9 mouse cellular contexts compared by ENCODE assay signal in genomic region chr5:35361570-35362284, GRCm38 (mm10). TPM values are rescaled to one million over a fixed set of nuclear protein-coding genes. Genes with fewer than 3 reads are reported as not detected.
DNase-seq lines count a peak whose midpoint lies in the region; ATAC-seq lines count a peak whose summit lies in the region.
"Had no signal": no experiment of that assay in that cellular context is flagged by ENCODE, and none has a peak within 500 bp of the region (broad histone marks: within the 10 kb centered on the region; RNA-seq: fewer than 3 reads in every experiment).

No protein-coding gene starts in this region.

- no peak overlapping the region for H3K27ac ChIP-seq in heart, embryonic 15.5 days
- H3K27ac ChIP-seq in liver, embryonic 12.5 days: no peak overlapping the region
- no peak overlapping the region for H3K27ac ChIP-seq in neural tube, embryonic 12.5 days
- H3K27ac ChIP-seq in stomach, embryonic 16.5 days (ENCODE audit: low read length): no peak overlapping the region

- no peaks in the 10 kb centered on the region for H3K36me3 ChIP-seq in heart, embryonic 15.5 days
- no peaks in the 10 kb centered on the region for H3K36me3 ChIP-seq in liver, embryonic 12.5 days
- H3K36me3 ChIP-seq in neural tube, embryonic 12.5 days: no peaks in the 10 kb centered on the region
- no peaks in the 10 kb centered on the region for H3K36me3 ChIP-seq in stomach, embryonic 16.5 days (ENCODE audit: control insufficient read depth, insufficient read depth, low read length)

- H3K4me3 ChIP-seq in heart, embryonic 15.5 days: no peak overlapping the region
- H3K4me3 ChIP-seq in liver, embryonic 12.5 days: no peak overlapping the region
- no peak overlapping the region for H3K4me3 ChIP-seq in neural tube, embryonic 12.5 days
- no peak overlapping the region for H3K4me3 ChIP-seq in stomach, embryonic 16.5 days (replicated peaks; ENCODE audit: low read length)
- H3K4me3 ChIP-seq: erythroblast, embryonic 14.5 days had no signal

- no peaks in the 10 kb centered on the region for H3K4me1 ChIP-seq in heart, embryonic 15.5 days (replicated peaks)
- no peaks in the 10 kb centered on the region for H3K4me1 ChIP-seq in liver, embryonic 12.5 days
- no peaks in the 10 kb centered on the region for H3K4me1 ChIP-seq in neural tube, embryonic 12.5 days
- no peaks in the 10 kb centered on the region for H3K4me1 ChIP-seq in stomach, embryonic 16.5 days (ENCODE audit: control insufficient read depth, insufficient read depth, low read length)

- peak; percentile 47 for ATAC-seq in CD4-positive, CD25-positive, alpha-beta regulatory T cell, adult 4 months
- ATAC-seq in heart, embryonic 15.5 days (replicated peaks; ENCODE audit: insufficient number of reproducible peaks, insufficient read depth, low FRiP score, low read depth): 0 out of 2 replicates have a peak, but pooled peaks have one; percentile 29
- ATAC-seq in liver, embryonic 12.5 days: 0 out of 2 replicates have a peak, but pooled peaks have one; percentile 6
- peak; percentile 56; the same call in 1 of the 2 replicates for ATAC-seq in neural tube, embryonic 12.5 days (ENCODE audit: low FRiP score, low read depth)
- ATAC-seq in stomach, embryonic 16.5 days (ENCODE audit: insufficient read depth, low FRiP score): peak; percentile 45; the same call in 1 of the 2 replicates

- no peak overlapping the region for H3K4me2 ChIP-seq in heart, embryonic 15.5 days
- no peak overlapping the region for H3K4me2 ChIP-seq in liver, embryonic 12.5 days
- H3K4me2 ChIP-seq in neural tube, embryonic 12.5 days (replicated peaks): no peak overlapping the region
- H3K4me2 ChIP-seq in stomach, embryonic 16.5 days (ENCODE audit: low read depth, low read length): no peak overlapping the region

- 47% methylated on average over 8 of the region's 8 CpGs for WGBS in heart, embryonic 15.5 days
- WGBS in liver, embryonic 12.5 days (ENCODE audit: insufficient replicate concordance): 40% methylated on average over 8 of the region's 8 CpGs
- 49% methylated on average over 8 of the region's 8 CpGs for WGBS in neural tube, embryonic 12.5 days
- 45% methylated on average over 8 of the region's 8 CpGs for WGBS in stomach, embryonic 16.5 days

- peaks cover 44% of the 10 kb centered on the region for H3K27me3 ChIP-seq in heart, embryonic 15.5 days
- H3K27me3 ChIP-seq in liver, embryonic 12.5 days (replicated peaks): peaks cover 31% of the 10 kb centered on the region
- no peaks in the 10 kb centered on the region for H3K27me3 ChIP-seq in neural tube, embryonic 12.5 days (replicated peaks)
- H3K27me3 ChIP-seq in stomach, embryonic 16.5 days (ENCODE audit: control insufficient read depth, insufficient read depth, low read length): peaks cover 7% of the 10 kb centered on the region; the same call in 1 of the 2 replicates

- peak; percentile 72 for DNase-seq in brain, embryonic 18.5 days (ENCODE audit: low read depth, low spot score)
- DNase-seq in fibroblast of lung, adult 2 months (ENCODE audit: low read depth): peak; percentile 56
- peak; percentile 93 for DNase-seq in kidney, postnatal 14 days

- H3K9me3 ChIP-seq in heart, embryonic 15.5 days (replicated peaks): no peaks in the 10 kb centered on the region
- no peaks in the 10 kb centered on the region for H3K9me3 ChIP-seq in liver, embryonic 12.5 days (replicated peaks)
- no peaks in the 10 kb centered on the region for H3K9me3 ChIP-seq in neural tube, embryonic 12.5 days
- no peaks in the 10 kb centered on the region for H3K9me3 ChIP-seq in stomach, embryonic 16.5 days (replicated peaks; ENCODE audit: control insufficient read depth, low read length)

- H3K9ac ChIP-seq in heart, embryonic 15.5 days: no peak overlapping the region
- no peak overlapping the region for H3K9ac ChIP-seq in liver, embryonic 12.5 days
- H3K9ac ChIP-seq in neural tube, embryonic 12.5 days: no peak overlapping the region
- H3K9ac ChIP-seq in stomach, embryonic 16.5 days (ENCODE audit: low read length): no peak overlapping the region

RNA-seq across cellular contexts. Expression of gene Hmx1, which starts 27.2 kb away (rescaled TPM):
- polyA plus RNA-seq in CD4-positive, CD25-positive, alpha-beta regulatory T cell, adult 4 months (2017; shearing (Covaris generic)): not detected
- 0.90 TPM in 1 of 2 replicates, not detected in the other for polyA plus RNA-seq in heart, embryonic 15.5 days (2015; fragmentation: Nextera tagmentation; extraction: Ambion mirVana)
- 0.32 TPM in 1 of 2 replicates, not detected in the other for polyA plus RNA-seq in liver, embryonic 12.5 days (2016; fragmentation: Nextera tagmentation; extraction: Ambion mirVana)
- 10.0 and 18.2 TPM in 2 replicates for polyA plus RNA-seq in neural tube, embryonic 12.5 days (2016; fragmentation: Nextera tagmentation; extraction: Ambion mirVana)
- polyA plus RNA-seq in stomach, embryonic 16.5 days (2015; fragmentation: Nextera tagmentation; extraction: Ambion mirVana): not detected in 2 replicates
- polyA plus RNA-seq: erythroblast, embryonic 14.5 days had no signal

Comparison
In these comparisons a context has a peak if more than half of its experiments do, and no peak if none do; other contexts are left out.
1. ATAC-seq: peak in every context shown above with its lines; median percentile 56 in neural tube, embryonic 12.5 days; 47 in CD4-positive, CD25-positive, alpha-beta regulatory T cell, adult 4 months; 45 in stomach, embryonic 16.5 days; 29 in heart, embryonic 15.5 days; 6 in liver, embryonic 12.5 days.